Mouse (Mus musculus) embryonic facial prominence, embryonic 12.5 days (tissue): ENCODE measurements around the gene Gramd4. TPM values are rescaled to one million over a fixed set of nuclear protein-coding genes. Genes with fewer than 3 reads are reported as not detected.
A peak's percentile ranks its signal among the peaks of the same experiment; 100 is the strongest.

Experiments
- ATAC-seq: fragments of 200-750 bp; cut with Nextera tagmentation; 2 replicates; pipeline ENCODE4 v1.8.0; 2017; ENCODE audit not compliant: insufficient number of reproducible peaks, insufficient read depth, low FRiP score, low TSS enrichment
- H3K27ac ChIP-seq: fragments of 300-500 bp; sonication (generic); 2 replicates; pipeline ENCODE4 v1.5.1; 2016; ENCODE audit warnings: mild to moderate bottlenecking
- H3K27me3 ChIP-seq: fragments of 300-500 bp; sonication (generic); 2 replicates; pipeline ENCODE4 v1.6.1; 2016; ENCODE audit warnings: mild to moderate bottlenecking, moderate library complexity
- H3K36me3 ChIP-seq: fragments of 300-500 bp; sonication (generic); 2 replicates; pipeline ENCODE4 v1.6.1; 2016; ENCODE audit warnings: mild to moderate bottlenecking
- H3K4me1 ChIP-seq: fragments of 300-500 bp; sonication (generic); 2 replicates; pipeline ENCODE4 v1.6.1; 2016
- H3K4me2 ChIP-seq: fragments of 300-500 bp; sonication (generic); replicated peaks from 2 replicates; pipeline ENCODE4 v1.6.1; 2016; ENCODE audit warnings: mild to moderate bottlenecking, moderate library complexity
- H3K4me3 ChIP-seq: fragments of 300-500 bp; sonication (generic); 2 replicates; pipeline ENCODE4 v1.5.1; 2016; ENCODE audit warnings: mild to moderate bottlenecking
- H3K9ac ChIP-seq: fragments of 300-500 bp; sonication (generic); 2 replicates; pipeline ENCODE4 v1.6.1; 2016; ENCODE audit warnings: mild to moderate bottlenecking, moderate library complexity
- H3K9me3 ChIP-seq: fragments of 300-500 bp; sonication (generic); 2 replicates; pipeline ENCODE4 v1.6.1; 2016; ENCODE audit warnings: mild to moderate bottlenecking, moderate library complexity
- WGBS: fragments of 180-500 bp; shearing (Covaris S2); methylation state at CpG from one replicate; pipeline ENCODE4 v1.1.7; 2016; 5-methylcytosine and 5-hydroxymethylcytosine counted together
- polyA plus RNA-seq: library from polyadenylated mRNA; unstranded; fragments of >200 nt; fragmentation: Nextera tagmentation; extraction: Ambion mirVana; gene quantifications from 2 replicates; pipeline ENCODE4 v1.2.1, GENCODE M21; 2016

Gene Gramd4
- polyA plus RNA-seq, 1 experiment from 2014 or later, result 19.4 TPM

DNA sequence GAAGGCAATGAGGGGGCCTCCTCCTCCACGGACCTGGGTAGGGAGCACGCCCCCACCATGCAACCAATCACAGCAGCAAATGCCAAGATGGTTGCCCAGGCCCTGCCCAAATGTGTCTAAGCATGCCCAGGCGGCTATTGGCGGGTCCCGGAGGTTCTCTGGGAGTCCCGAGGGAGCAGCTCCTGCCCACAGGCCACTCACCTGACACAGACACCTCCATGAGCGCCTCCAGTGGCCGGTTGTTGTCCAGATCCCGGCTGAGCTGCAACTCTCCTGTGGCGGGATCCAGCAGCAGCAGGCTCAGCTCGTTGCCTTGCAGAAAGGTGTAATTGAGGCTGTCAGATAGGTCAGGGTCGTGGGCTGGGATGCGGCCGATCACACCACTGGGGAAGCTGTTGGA is 27.5 kb upstream of the Gramd4 start:
- Histone ChIP-seq H3K4me3 (no peak overlapping the region), H3K36me3 (peaks cover 10% of the 10 kb centered on the region), H3K4me2 (peak overlapping the region; percentile 14; the same call in 1 of the 2 replicates), H3K27ac (no peak overlapping the region), H3K4me1 (peaks cover 16% of the 10 kb centered on the region), H3K27me3 (peaks cover 41% of the 10 kb centered on the region), H3K9ac (no peak overlapping the region), H3K9me3 (peaks cover 12% of the 10 kb centered on the region; the same call in 1 of the 2 replicates)
- whole genome bisulfite sequencing, result 71% methylated on average over 14 of the region's 14 CpGs
- no peak for ATAC-seq

DNA sequence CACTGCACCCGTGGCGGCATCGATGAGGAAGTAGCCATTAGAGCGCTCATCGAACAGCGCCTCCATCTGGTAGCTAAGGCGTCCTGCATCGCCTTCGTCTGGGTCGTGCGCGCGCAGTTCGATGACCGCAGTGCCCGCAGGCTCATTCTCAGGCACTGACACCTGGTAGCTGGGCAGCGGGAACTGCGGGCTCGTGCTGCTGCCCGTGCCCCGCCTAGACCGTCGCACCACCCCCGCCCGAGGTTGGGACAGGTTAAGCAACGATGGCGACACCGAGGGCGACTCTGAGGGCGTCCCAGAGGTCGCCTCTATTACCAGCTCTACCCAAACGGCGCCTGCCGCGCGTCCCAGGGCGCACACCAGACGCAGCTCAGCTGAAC is 24.7 kb upstream of the Gramd4 start:
- Histone ChIP-seq H3K36me3 (peaks cover 10% of the 10 kb centered on the region), H3K9me3 (peaks cover 12% of the 10 kb centered on the region; the same call in 1 of the 2 replicates), H3K9ac (peak overlapping the region; percentile 63), H3K4me1 (peaks cover 17% of the 10 kb centered on the region), H3K4me2 (peak overlapping the region; percentile 94), H3K27ac (no peak overlapping the region), H3K27me3 (peaks cover 46% of the 10 kb centered on the region), H3K4me3 (peak overlapping the region; percentile 61)
- WGBS, result 1% methylated on average over 38 of the region's 38 CpGs
- ATAC-seq, result 0 out of 2 replicates have a peak, but pooled peaks have one; percentile 3

DNA sequence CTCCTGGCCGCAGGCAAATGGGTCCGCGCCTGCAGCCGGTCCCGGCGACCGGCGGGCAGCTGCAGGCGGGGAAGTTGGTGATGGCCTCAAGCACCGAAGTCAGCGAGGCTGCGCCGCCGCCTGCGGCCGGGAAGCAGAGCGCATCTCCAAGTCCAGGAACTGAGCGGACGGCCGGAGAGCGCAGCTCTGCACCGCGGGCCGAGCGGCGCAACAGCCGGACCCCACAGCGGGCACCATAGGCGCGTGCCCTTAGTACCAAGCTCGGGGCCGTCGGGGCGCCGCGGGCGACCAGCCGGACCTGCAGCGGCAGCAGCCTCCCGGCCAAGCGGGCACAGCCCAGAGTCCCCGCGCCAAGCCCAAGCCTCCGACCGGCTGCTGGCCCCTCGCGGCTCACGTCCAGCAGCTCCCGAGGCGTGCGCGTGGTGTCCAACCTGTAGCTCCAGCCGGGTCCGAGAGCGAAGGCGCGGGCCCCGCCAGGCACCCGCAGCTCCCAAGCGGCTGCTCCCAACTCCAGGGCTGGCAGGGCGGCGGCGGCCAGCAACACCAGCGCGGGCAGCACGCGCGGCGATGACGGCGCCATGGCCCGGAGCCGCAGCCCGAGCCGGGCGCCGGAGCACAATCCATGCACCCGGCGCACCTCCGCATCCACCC is 24.2 kb upstream of the Gramd4 start, which contains the start of gene Celsr1:
Celsr1 (minus strand) TSS at position 587 of the 651 bp plus-strand sequence.
- peaks cover 12% of the 10 kb centered on the region; the same call in 1 of the 2 replicates for H3K9me3 ChIP-seq
- H3K9ac ChIP-seq, result peak within 1 kb of the TSS; percentile 63
- peaks cover 17% of the 10 kb centered on the region for H3K4me1 ChIP-seq
- 0 out of 2 replicates have a peak, but pooled peaks have one; percentile 22 for ATAC-seq
- peak within 1 kb of the TSS; percentile 94 for H3K4me2 ChIP-seq
- H3K36me3 ChIP-seq, result peaks cover 10% of the 10 kb centered on the region
- peaks cover 46% of the 10 kb centered on the region for H3K27me3 ChIP-seq
- under 1% methylated on average over 69 of the region's 80 CpGs for WGBS
- peak within 1 kb of the TSS; percentile 61 for H3K4me3 ChIP-seq
- H3K27ac ChIP-seq, result peak within 1 kb of the TSS; percentile 65

DNA sequence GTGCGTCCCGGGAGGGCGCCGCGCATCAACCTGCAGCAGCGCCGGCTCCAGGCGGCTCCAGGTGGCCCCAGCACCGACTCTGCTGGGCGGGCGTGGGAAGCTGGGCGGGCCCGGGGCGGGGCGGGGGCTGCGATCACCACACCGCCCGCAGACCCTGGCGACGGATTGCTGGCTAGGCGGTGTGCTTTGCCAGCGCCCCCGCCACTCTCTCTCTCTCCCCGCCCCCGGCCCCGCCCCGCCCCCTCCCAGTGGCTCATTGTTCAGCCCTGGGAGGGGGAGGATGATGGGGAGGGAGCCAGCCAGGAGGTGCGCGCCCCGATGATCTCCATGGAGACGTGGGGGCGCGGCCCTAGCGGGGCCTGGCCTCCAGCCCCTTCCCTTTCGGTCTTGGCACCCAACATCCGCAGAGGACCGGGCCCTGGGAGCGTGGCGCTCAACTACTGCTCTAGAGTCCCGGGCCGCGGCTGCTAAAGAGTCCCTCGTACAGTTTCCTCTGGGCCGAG is 23.4 kb upstream of the Gramd4 start:
- H3K4me3 ChIP-seq, result peak overlapping the region; percentile 61
- ATAC-seq, result peak; percentile 65; the same call in 1 of the 2 replicates
- peaks cover 17% of the 10 kb centered on the region for H3K4me1 ChIP-seq
- WGBS, result 0% methylated on average over 28 of the region's 44 CpGs
- H3K4me2 ChIP-seq, result peak overlapping the region; percentile 94
- peak overlapping the region; percentile 65; the same call in 1 of the 2 replicates for H3K27ac ChIP-seq
- H3K36me3 ChIP-seq, result peaks cover 10% of the 10 kb centered on the region
- H3K9ac ChIP-seq, result peak overlapping the region; percentile 63
- peaks cover 48% of the 10 kb centered on the region for H3K27me3 ChIP-seq
- H3K9me3 ChIP-seq, result peaks cover 12% of the 10 kb centered on the region; the same call in 1 of the 2 replicates

DNA sequence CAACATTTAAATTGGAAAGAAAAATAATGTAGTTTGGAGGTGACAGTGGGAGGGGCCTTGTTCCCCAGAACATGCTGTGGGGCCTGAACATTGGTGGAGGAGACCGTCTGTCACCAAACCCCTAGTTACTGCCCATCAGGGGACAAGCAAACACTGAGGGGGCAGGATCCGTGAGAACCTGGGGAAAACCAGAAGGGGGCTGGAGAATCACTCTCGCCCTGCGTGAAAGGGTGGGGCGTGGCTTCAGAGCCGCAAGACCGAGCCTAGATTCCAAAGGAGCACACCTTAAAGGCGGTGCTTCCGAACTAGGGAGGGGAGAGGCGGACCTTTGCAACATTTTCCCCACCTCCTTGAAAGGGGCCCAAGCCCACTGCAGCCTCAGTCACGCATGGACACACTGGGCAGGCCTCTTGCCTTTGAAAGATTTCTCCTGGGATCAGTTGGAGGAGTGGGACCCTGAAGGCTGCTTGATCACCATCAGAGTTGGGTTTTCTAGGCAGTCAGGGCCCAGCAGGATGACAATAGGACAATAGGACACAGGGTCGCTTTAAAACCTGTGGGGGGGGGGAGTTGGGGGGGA is 22.6 kb upstream of the Gramd4 start:
- Histone ChIP-seq H3K4me1 (peaks cover 17% of the 10 kb centered on the region), H3K9me3 (peaks cover 12% of the 10 kb centered on the region; the same call in 1 of the 2 replicates), H3K27me3 (peaks cover 55% of the 10 kb centered on the region), H3K9ac (no peak overlapping the region), H3K4me2 (peak overlapping the region; percentile 94), H3K4me3 (peak overlapping the region; percentile 61; the same call in 1 of the 2 replicates), H3K27ac (no peak overlapping the region), H3K36me3 (peaks cover 10% of the 10 kb centered on the region)
- ATAC-seq, result no peak
- WGBS, result 5% methylated on average over 12 of the region's 12 CpGs

DNA sequence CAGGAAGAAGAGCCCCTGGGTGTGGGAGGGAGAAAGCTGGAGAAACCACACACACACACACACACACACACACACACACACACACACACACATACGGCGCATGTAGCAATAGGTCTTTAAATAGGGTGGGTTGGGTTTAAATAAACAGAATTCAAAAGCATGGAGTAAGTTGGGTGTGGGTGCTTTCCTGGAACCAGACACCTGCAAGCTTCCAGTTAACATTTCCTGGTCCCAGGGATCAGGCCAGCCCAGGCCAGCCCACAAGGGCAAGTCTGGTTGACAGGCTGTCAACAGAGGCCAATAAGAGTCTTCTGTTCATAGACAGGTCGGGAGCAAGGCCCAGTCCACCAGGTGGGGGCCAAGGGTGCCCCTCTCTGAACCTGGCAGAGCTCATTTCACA is 21.6 kb upstream of the Gramd4 start:
- WGBS, result 74% methylated on average over 3 of the region's 3 CpGs
- Histone ChIP-seq H3K27ac (no peak overlapping the region), H3K36me3 (peaks cover under 1% of the 10 kb centered on the region; the same call in 1 of the 2 replicates), H3K4me3 (no peak overlapping the region), H3K9ac (no peak overlapping the region), H3K4me2 (no peak overlapping the region), H3K27me3 (peaks cover 55% of the 10 kb centered on the region), H3K9me3 (peaks cover 7% of the 10 kb centered on the region; the same call in 1 of the 2 replicates), H3K4me1 (peaks cover 17% of the 10 kb centered on the region)
- ATAC-seq, result no peak

DNA sequence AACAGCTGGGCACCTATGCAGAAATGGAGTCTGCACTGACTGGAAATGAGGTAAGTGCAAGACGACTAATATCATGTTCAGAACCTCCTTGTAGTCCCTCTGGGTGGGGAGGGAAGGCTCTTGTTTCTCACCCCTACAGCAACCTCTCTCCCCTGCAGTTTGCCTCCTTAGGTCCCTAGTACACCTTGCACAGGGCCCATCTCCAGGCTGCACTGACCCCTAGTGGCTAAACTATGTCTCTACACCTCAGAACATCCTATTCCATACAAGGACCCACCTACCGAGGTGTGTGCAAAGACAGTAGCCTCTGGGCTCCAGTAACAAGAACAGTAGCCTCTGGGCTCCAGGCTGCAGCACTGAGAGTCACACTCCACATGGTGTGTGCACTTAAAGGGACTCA is 18.7 kb upstream of the Gramd4 start:
- H3K36me3 ChIP-seq, result no peaks in the 10 kb centered on the region
- H3K27me3 ChIP-seq, result peaks cover 26% of the 10 kb centered on the region
- no peak overlapping the region for H3K4me2 ChIP-seq
- no peak overlapping the region for H3K9ac ChIP-seq
- no peak overlapping the region for H3K27ac ChIP-seq
- no peaks in the 10 kb centered on the region for H3K9me3 ChIP-seq
- no peak overlapping the region for H3K4me3 ChIP-seq
- 1% methylated on average over 2 of the region's 2 CpGs for WGBS
- peaks cover 7% of the 10 kb centered on the region; the same call in 1 of the 2 replicates for H3K4me1 ChIP-seq
- peak; percentile 57; the same call in 1 of the 2 replicates for ATAC-seq

DNA sequence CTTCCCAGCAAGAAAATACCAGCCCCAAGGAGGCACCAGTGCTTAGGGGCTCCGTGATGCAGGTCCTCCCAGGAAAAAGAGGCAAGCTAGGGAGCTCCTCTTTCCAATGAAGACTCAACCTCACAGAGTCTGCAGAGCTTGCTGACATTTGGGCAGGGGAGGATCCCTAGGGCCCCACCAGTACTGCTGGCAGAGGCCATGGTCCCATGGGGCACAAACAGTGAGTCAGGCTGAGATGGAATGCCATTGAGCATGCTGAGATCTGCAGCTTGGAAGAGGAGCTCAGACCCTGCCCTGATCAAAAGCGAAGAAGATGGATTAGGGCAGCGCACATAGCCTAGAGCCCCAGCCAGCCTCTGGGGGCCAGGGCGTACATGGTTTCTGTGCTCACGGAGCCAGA is 16.1 kb upstream of the Gramd4 start:
- ATAC-seq, result no peak
- 92% methylated on average over 5 of the region's 5 CpGs for WGBS
- H3K4me3 ChIP-seq, result no peak overlapping the region

DNA sequence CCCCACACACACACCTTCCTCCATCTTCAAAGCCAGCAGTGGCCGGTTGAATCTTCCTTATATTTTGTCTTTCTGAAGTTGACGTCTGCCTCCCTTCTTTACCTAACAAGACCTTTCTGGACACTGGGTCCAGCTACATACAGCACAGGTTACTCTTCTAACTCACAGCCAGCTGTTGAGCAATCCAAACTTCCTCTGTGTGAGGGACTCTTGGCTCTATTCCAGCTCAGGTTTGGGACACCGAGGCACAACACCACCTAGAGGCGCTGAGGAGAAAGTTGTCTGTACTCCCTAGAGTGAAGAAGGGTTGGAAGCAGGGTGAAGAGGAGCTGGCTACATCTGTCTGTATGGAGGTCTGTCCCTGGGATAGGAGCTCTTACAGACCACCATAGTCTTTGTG is 15.1 kb upstream of the Gramd4 start:
- Histone ChIP-seq H3K27me3 (peaks cover 9% of the 10 kb centered on the region), H3K4me3 (no peak overlapping the region), H3K27ac (no peak overlapping the region), H3K9ac (no peak overlapping the region), H3K4me2 (no peak overlapping the region), H3K4me1 (no peaks in the 10 kb centered on the region), H3K9me3 (no peaks in the 10 kb centered on the region), H3K36me3 (no peaks in the 10 kb centered on the region)
- WGBS, result 39% methylated on average over 4 of the region's 4 CpGs
- ATAC-seq, result peak; percentile 54; the same call in 1 of the 2 replicates

More for the DNA sequence above, 16.1 kb upstream of the Gramd4 start:
- Histone ChIP-seq H3K27ac (no peak overlapping the region), H3K9ac (no peak overlapping the region), H3K36me3 (no peaks in the 10 kb centered on the region), H3K27me3 (peaks cover 9% of the 10 kb centered on the region), H3K9me3 (no peaks in the 10 kb centered on the region), H3K4me1 (no peaks in the 10 kb centered on the region), H3K4me2 (no peak overlapping the region)

DNA sequence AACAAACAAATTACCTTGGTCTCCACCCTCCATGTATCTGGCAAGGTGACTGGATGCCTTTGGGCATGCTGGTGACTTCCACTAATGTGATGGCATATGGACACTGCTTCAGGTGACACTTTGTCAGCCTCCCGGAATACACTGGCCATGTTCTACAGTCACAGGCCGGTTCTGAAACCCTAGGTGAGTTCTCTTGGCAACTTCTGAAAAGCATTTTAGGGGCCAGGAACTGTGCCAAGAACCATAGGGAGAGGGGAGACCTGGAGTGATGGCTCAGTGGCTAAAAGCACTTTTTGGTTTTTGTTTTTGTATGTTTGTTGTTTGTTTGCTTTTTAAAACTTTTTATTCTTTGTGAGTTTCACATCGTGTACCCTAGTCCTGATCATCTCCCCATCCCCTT is 8.0 kb upstream of the Gramd4 start:
- ATAC-seq, result no peak
- Histone ChIP-seq H3K4me2 (no peak overlapping the region), H3K36me3 (no peaks in the 10 kb centered on the region), H3K27ac (no peak overlapping the region), H3K4me3 (no peak overlapping the region), H3K27me3 (no peaks in the 10 kb centered on the region), H3K9ac (no peak overlapping the region), H3K4me1 (0 out of 2 replicates have a peak, but pooled peaks cover 5% of the 10 kb centered on the region), H3K9me3 (no peaks in the 10 kb centered on the region)
- WGBS, result 89% methylated on average over 3 of the region's 3 CpGs

DNA sequence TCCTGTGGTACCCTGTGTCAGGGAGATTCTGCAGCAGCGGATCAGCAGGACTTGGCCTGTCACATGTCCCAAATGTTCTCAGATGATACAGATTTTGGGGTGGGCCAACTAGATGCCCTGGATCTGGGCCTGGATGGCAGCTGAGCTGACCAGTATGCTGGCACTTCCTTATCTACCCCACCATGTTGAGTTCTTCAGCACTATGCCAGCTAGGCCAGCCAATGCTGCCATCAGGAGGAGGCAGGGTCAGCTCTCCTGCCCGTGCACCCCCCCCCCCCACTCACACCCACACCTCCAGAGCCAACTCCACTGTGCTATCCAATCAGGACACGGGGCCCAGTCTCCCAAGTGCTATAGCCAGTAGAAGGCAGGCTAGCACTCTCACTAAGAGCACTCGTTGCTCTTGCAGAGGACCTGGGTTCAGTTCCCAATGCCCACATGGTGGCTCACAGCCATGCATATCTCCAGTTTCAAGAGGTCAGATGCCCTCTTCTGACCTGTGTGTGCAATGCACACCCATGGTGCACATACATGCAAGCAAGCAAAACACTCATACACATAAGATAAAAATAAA is 7.2 kb upstream of the Gramd4 start:
- no peak overlapping the region for H3K27ac ChIP-seq
- no peaks in the 10 kb centered on the region for H3K9me3 ChIP-seq
- H3K9ac ChIP-seq, result no peak overlapping the region
- WGBS, result 91% methylated on average over 3 of the region's 4 CpGs
- no peaks in the 10 kb centered on the region for H3K27me3 ChIP-seq
- H3K36me3 ChIP-seq, result no peaks in the 10 kb centered on the region
- no peak overlapping the region for H3K4me3 ChIP-seq
- H3K4me1 ChIP-seq, result 0 out of 2 replicates have a peak, but pooled peaks cover 5% of the 10 kb centered on the region
- no peak for ATAC-seq
- no peak overlapping the region for H3K4me2 ChIP-seq
